8 mouse cellular contexts compared by ENCODE assay signal in genomic region chr13:48966851-48967821, GRCm38 (mm10). TPM values are rescaled to one million over a fixed set of nuclear protein-coding genes. Genes with fewer than 3 reads are reported as not detected.
DNase-seq lines count a peak whose midpoint lies in the region; ATAC-seq lines count a peak whose summit lies in the region.

No protein-coding gene starts in this region.

- peak overlapping the region; percentile 79 for H3K4me2 ChIP-seq in intestine, embryonic 15.5 days (replicated peaks)
- H3K4me2 ChIP-seq in midbrain, embryonic 11.5 days, result peak overlapping the region; percentile 89

- H3K4me1 ChIP-seq in intestine, embryonic 15.5 days (replicated peaks), result peaks cover 22% of the 10 kb centered on the region
- peaks cover 29% of the 10 kb centered on the region for H3K4me1 ChIP-seq in midbrain, embryonic 11.5 days (ENCODE audit: control insufficient read depth, insufficient read depth, low read length)

- H3K27ac ChIP-seq in intestine, embryonic 15.5 days, result peak overlapping the region; percentile 97
- peak overlapping the region; percentile 94 for H3K27ac ChIP-seq in midbrain, embryonic 11.5 days (ENCODE audit: low read depth, low read length)

- H3K9ac ChIP-seq in intestine, embryonic 15.5 days, result peak overlapping the region; percentile 98
- H3K9ac ChIP-seq in midbrain, embryonic 11.5 days (ENCODE audit: low read length), result peak overlapping the region; percentile 96

- H3K27me3 ChIP-seq in intestine, embryonic 15.5 days (replicated peaks), result no peaks in the 10 kb centered on the region
- H3K27me3 ChIP-seq in midbrain, embryonic 11.5 days (ENCODE audit: control insufficient read depth, insufficient read depth, low read length), result no peaks in the 10 kb centered on the region

- DNase-seq in ovary, postnatal 10 days (ENCODE audit: low spot score), result peak; percentile 38
- DNase-seq in ovary, adult 18-20 months (ENCODE audit: low spot score), result no peak
- DNase-seq in embryo, embryonic 11.5 days (ENCODE audit: low read depth, low spot score), result peak; percentile 22
- peak; percentile 14 to 52 for DNase-seq in gastrocnemius, postnatal 36 days
- DNase-seq in left cerebral cortex, postnatal 36 days (ENCODE audit: low spot score in 2 of 2), result peak; percentile 60 to 62
- peak; percentile 96 for DNase-seq in midbrain, embryonic 11.5 days (ENCODE audit: low spot score, missing footprints)
- DNase-seq in spleen, adult 12 weeks (ENCODE audit: low spot score), result peak; percentile 48

- intact Hi-C loops in gastrocnemius, postnatal 36 days (cut with DNase I), result loop anchor here (5.0 kb wide), 1 partner anchor 90 kb away; no protein-coding TSS in a partner anchor
- intact Hi-C loops in left cerebral cortex, postnatal 36 days (cut with DNase I), result loop anchor here (5.0 kb wide), 1 partner anchor 95 kb away; the partner anchor contains the start of gene Phf2

- H3K9me3 ChIP-seq in intestine, embryonic 15.5 days, result no peaks in the 10 kb centered on the region
- H3K9me3 ChIP-seq in midbrain, embryonic 11.5 days (ENCODE audit: control insufficient read depth, low read length), result no peaks in the 10 kb centered on the region

- H3K36me3 ChIP-seq in intestine, embryonic 15.5 days, result no peaks in the 10 kb centered on the region
- no peaks in the 10 kb centered on the region for H3K36me3 ChIP-seq in midbrain, embryonic 11.5 days (ENCODE audit: control insufficient read depth, insufficient read depth, low read length)

- under 1% methylated on average over 58 of the region's 58 CpGs for WGBS in intestine, embryonic 15.5 days
- WGBS in midbrain, embryonic 11.5 days, result under 1% methylated on average over 57 of the region's 58 CpGs

- ATAC-seq in intestine, embryonic 15.5 days, result no peak; the same call in 1 of the 2 replicates
- peak; percentile 31 for ATAC-seq in midbrain, embryonic 11.5 days (ENCODE audit: low FRiP score)

- H3K4me3 ChIP-seq in intestine, embryonic 15.5 days (replicated peaks), result peak overlapping the region; percentile 98
- peak overlapping the region; percentile 90 for H3K4me3 ChIP-seq in midbrain, embryonic 11.5 days (ENCODE audit: low read depth, low read length)

RNA-seq across cellular contexts. Expression of gene Fam120a, which starts 0.7 kb away (rescaled TPM):
- total RNA-seq in gastrocnemius, postnatal 36 days (2021), result 100 to 1,000 TPM in 1 of 2 experiments, 10 to 100 TPM in 1; 99.8 to 105 TPM
- 30.5 and 30.7 TPM in 2 replicates for polyA plus RNA-seq in intestine, embryonic 15.5 days (2015; fragmentation: Nextera tagmentation; extraction: Ambion mirVana)
- total RNA-seq in left cerebral cortex, postnatal 36 days (2021), result 100 to 1,000 TPM; 105 to 119 TPM
- 17.1 and 19.3 TPM in 2 replicates for polyA plus RNA-seq in midbrain, embryonic 11.5 days (2014; fragmentation: Nextera tagmentation; extraction: Ambion mirVana)
